ENCODE assay signal across 8 mouse cellular contexts in genomic region chr14:60252004-60253000, GRCm38 (mm10). TPM values are rescaled to one million over a fixed set of nuclear protein-coding genes. Genes with fewer than 3 reads are reported as not detected.
A peak's percentile ranks its signal among the peaks of the same experiment; 100 is the strongest.
DNase-seq lines count a peak whose midpoint lies in the region; ATAC-seq and TF ChIP-seq lines count a peak whose summit lies in the region.

No protein-coding gene starts in this region.

- H3K9me3 ChIP-seq in hindbrain, embryonic 14.5 days (ENCODE audit: control insufficient read depth, low read length), result no peaks in the 10 kb centered on the region
- no peaks in the 10 kb centered on the region for H3K9me3 ChIP-seq in liver, postnatal 0 days (ENCODE audit: low read length)

- peaks cover 22% of the 10 kb centered on the region for H3K4me1 ChIP-seq in hindbrain, embryonic 14.5 days (replicated peaks; ENCODE audit: control insufficient read depth, insufficient read depth, low read length)
- peaks cover 15% of the 10 kb centered on the region for H3K4me1 ChIP-seq in liver, postnatal 0 days (ENCODE audit: insufficient read depth)

- peak; percentile 22; the same call in 1 of the 2 replicates for ATAC-seq in hindbrain, embryonic 14.5 days (ENCODE audit: low FRiP score)
- ATAC-seq in liver, postnatal 0 days, result peak; percentile 2; the same call in 1 of the 2 replicates

- peak overlapping the region; percentile 92 for H3K27ac ChIP-seq in hindbrain, embryonic 14.5 days
- H3K27ac ChIP-seq in liver, postnatal 0 days (ENCODE audit: low read depth), result peak overlapping the region; percentile 91

- peak overlapping the region; percentile 93 for H3K4me2 ChIP-seq in hindbrain, embryonic 14.5 days (replicated peaks)
- H3K4me2 ChIP-seq in liver, postnatal 0 days (ENCODE audit: low read depth, low read length), result peak overlapping the region; percentile 86

- TF ChIP-seq EP300 in liver, postnatal 0 days (IDR thresholded peaks at IDR 0.05; ENCODE audit: low read depth), result no peak

- no peaks in the 10 kb centered on the region for H3K27me3 ChIP-seq in hindbrain, embryonic 14.5 days (ENCODE audit: control insufficient read depth, insufficient read depth, low read length)
- H3K27me3 ChIP-seq in liver, postnatal 0 days (ENCODE audit: insufficient read depth, low read length), result no peaks in the 10 kb centered on the region

- H3K36me3 ChIP-seq in hindbrain, embryonic 14.5 days (replicated peaks; ENCODE audit: control insufficient read depth, insufficient read depth), result no peaks in the 10 kb centered on the region
- H3K36me3 ChIP-seq in liver, postnatal 0 days (replicated peaks; ENCODE audit: insufficient read depth, low read length), result no peaks in the 10 kb centered on the region

- TF ChIP-seq CTCF in liver, postnatal 0 days (IDR thresholded peaks at IDR 0.05; ENCODE audit: low read depth), result peak; percentile 14; the same call in 1 of the 2 replicates

- H3K4me3 ChIP-seq in hindbrain, embryonic 14.5 days (replicated peaks; ENCODE audit: low read length), result peak overlapping the region; percentile 100
- peak overlapping the region; percentile 90 for H3K4me3 ChIP-seq in liver, postnatal 0 days (ENCODE audit: low read depth, low read length)

- 18% methylated on average over 15 of the region's 15 CpGs for WGBS in hindbrain, embryonic 14.5 days
- WGBS in liver, postnatal 0 days (ENCODE audit: insufficient replicate concordance), result 18% methylated on average over 15 of the region's 15 CpGs

- H3K9ac ChIP-seq in hindbrain, embryonic 14.5 days, result peak overlapping the region; percentile 99
- H3K9ac ChIP-seq in liver, postnatal 0 days (replicated peaks), result peak overlapping the region; percentile 76

- DNase-seq in layer of hippocampus, adult 11-12 months (ENCODE audit: low spot score), result peak; percentile 29
- no peak for DNase-seq in layer of hippocampus, adult 8-10 months (ENCODE audit: low spot score in 2 of 2)
- DNase-seq in ES-CJ7 (ENCODE audit: low read depth, low spot score), result peak; percentile 18
- DNase-seq in embryo, embryonic 10.5 days (ENCODE audit: low spot score), result peak; percentile 2
- peak; percentile 27 for DNase-seq in hindbrain, embryonic 14.5 days (ENCODE audit: low spot score)
- peak; percentile 27 for DNase-seq in liver, postnatal 0 days
- DNase-seq in testis, postnatal 14 days (ENCODE audit: low spot score), result peak; percentile 23
- DNase-seq in spleen, postnatal 36 days (ENCODE audit: low spot score in 2 of 2), result no peak

RNA-seq across cellular contexts. Expression of gene Gm49336, which starts 1.0 kb away (rescaled TPM):
- total RNA-seq in layer of hippocampus, adult 8-10 months (2022), result 10 to 100 TPM; 63.8 to 77.3 (median 72.1) TPM
- 71.0 and 77.8 TPM in 2 replicates for polyA plus RNA-seq in hindbrain, embryonic 14.5 days (2014; fragmentation: Nextera tagmentation; extraction: Ambion mirVana)
- 10.8 and 13.2 TPM in 2 replicates for polyA plus RNA-seq in liver, postnatal 0 days (2015; fragmentation: Nextera tagmentation; extraction: Ambion mirVana)

RNA-seq across cellular contexts. Expression of gene Nupl1, which starts 1.1 kb away (rescaled TPM):
- total RNA-seq in layer of hippocampus, adult 8-10 months (2022), result under 1 TPM in 2 of 4 experiments, not detected in 2; 0.14 to 0.34 TPM
- 0.21 TPM in 1 of 2 replicates, not detected in the other for polyA plus RNA-seq in hindbrain, embryonic 14.5 days (2014; fragmentation: Nextera tagmentation; extraction: Ambion mirVana)
- polyA plus RNA-seq in liver, postnatal 0 days (2015; fragmentation: Nextera tagmentation; extraction: Ambion mirVana), result not detected in 2 replicates

RNA-seq across cellular contexts. Expression of gene Mtmr6, which starts 12.7 kb away (rescaled TPM):
- total RNA-seq in layer of hippocampus, adult 8-10 months (2022), result 100 to 1,000 TPM; 102 to 123 (median 110) TPM
- polyA plus RNA-seq in hindbrain, embryonic 14.5 days (2014; fragmentation: Nextera tagmentation; extraction: Ambion mirVana), result 66.9 and 70.5 TPM in 2 replicates
- 8.8 and 9.4 TPM in 2 replicates for polyA plus RNA-seq in liver, postnatal 0 days (2015; fragmentation: Nextera tagmentation; extraction: Ambion mirVana)

RNA-seq across cellular contexts. Expression of gene Atp8a2, which starts 55.3 kb away (rescaled TPM):
- total RNA-seq in layer of hippocampus, adult 8-10 months (2022), result 10 to 100 TPM; 42.6 to 51.0 (median 49.1) TPM
- polyA plus RNA-seq in hindbrain, embryonic 14.5 days (2014; fragmentation: Nextera tagmentation; extraction: Ambion mirVana), result 40.1 and 40.3 TPM in 2 replicates
- polyA plus RNA-seq in liver, postnatal 0 days (2015; fragmentation: Nextera tagmentation; extraction: Ambion mirVana), result 5.6 and 7.5 TPM in 2 replicates

Comparison
In these comparisons a context has a peak if more than half of its experiments do, and no peak if none do; other contexts are left out.
1. DNase-seq: peak in layer of hippocampus, adult 11-12 months (single experiment), ES-CJ7 (single experiment), embryo, embryonic 10.5 days (single experiment), hindbrain, embryonic 14.5 days (single experiment), liver, postnatal 0 days (single experiment) and testis, postnatal 14 days (single experiment); none in layer of hippocampus, adult 8-10 months (0 of 2) and spleen, postnatal 36 days (0 of 2).